Mouse (Mus musculus) embryonic fibroblast, embryonic 13.5 days (primary cell): Measurements from ENCODE around the gene Art4.

ENCODE experiments used
- CTCF ChIP-seq: IDR thresholded peaks from 2 replicates; pipeline ENCODE4 v1.5.1; 2011; ENCODE audit warnings: mild to moderate bottlenecking, control low read depth, low read length, moderate library complexity, borderline replicate concordance; ENCODE audit not compliant: insufficient read depth
- POLR2A ChIP-seq: IDR thresholded peaks from 2 replicates; pipeline ENCODE4 v1.6.1; 2011; ENCODE audit warnings: low read depth, mild to moderate bottlenecking, control low read depth, low read length, moderate library complexity

DNA sequence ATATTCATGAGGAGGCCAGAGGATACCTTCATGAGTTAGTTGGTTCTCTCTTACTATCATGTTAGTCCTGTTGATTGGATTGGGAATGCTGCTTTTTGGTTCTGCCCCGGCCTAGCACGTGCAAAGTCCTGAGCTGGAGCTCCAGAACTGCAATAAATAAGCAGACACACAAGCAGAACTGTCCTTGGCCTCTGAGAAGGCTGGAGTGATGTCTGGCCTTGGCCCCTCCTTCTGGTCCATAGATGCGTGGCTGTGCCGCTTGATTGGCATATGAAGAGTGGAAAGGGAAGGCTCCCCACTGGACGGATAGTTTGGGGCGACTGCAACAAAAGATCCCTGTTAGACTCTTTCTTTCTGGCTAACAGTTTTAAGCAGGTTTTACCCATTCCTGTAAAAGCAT is 31.5 kb upstream of the Art4 start:
- TF ChIP-seq POLR2A (no peak), CTCF (no peak)
